Comparison of ENCODE assay signal across 15 mouse cellular contexts in the genomic region with DNA sequence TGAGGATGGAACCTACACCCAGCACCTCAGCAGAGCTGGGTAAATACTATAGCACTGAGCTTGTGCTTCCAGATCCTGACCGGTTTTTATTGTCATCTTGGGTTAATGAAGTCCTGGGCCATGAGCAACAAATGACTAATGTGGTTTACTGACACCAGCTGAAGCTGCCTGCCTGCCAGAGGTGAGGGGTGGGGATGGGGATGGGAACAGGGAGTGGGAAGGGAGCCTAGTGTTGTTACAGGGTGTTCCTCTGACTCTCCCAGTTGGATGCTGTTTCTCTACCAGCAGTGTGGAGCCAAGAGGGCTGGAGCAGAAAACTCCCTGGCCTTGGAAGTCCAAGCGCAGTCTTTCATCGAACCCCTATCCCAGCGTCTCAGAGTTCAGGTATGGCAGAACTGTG. TPM values are rescaled to one million over a fixed set of nuclear protein-coding genes. Genes with fewer than 3 reads are reported as not detected.
DNase-seq lines count a peak whose midpoint lies in the region; ATAC-seq lines count a peak whose summit lies in the region.
"Had no signal": no experiment of that assay in that cellular context is flagged by ENCODE, and none has a peak within 500 bp of the region (broad histone marks: within the 10 kb centered on the region; RNA-seq: fewer than 3 reads in every experiment).

No protein-coding gene starts in this region.

- no peak for ATAC-seq in monocyte, adult 5-6 weeks (replicated peaks; ENCODE audit: insufficient number of reproducible peaks, low FRiP score, low TSS enrichment, poor library complexity, severe bottlenecking)
- ATAC-seq: activated CD4-positive, CD25-positive, alpha-beta regulatory T cell, adult 4 months had no signal

- intact Hi-C loops in heart, postnatal 25 days (cut with DNase I) = no loop called here

- DNase-seq in heart, adult 11 months = peak; percentile 97
- DNase-seq in heart, postnatal 4 days = no peak
- peak; percentile 26 for DNase-seq in 3134 (ENCODE audit: extremely low read depth, insufficient read length, low spot score)
- peak; percentile 71 for DNase-seq in NIH3T3 (ENCODE audit: low read depth)
- DNase-seq in heart, postnatal 25 days (ENCODE audit: low spot score) = peak; percentile 19
- DNase-seq in lung, postnatal 36 days = no peak
- DNase-seq in frontal cortex, postnatal 14 days (ENCODE audit: low spot score in 2 of 2) = no peak
- DNase-seq: adrenal gland, postnatal 14 days; cerebellum, adult 11-12 months; cerebellum, postnatal 14 days; embryo, embryonic 11 days; kidney, adult 11 months; spleen, adult 18-20 months had no signal

RNA-seq across cellular contexts. Expression of gene Card14, which starts 9.2 kb away (rescaled TPM):
- total RNA-seq in heart, postnatal 4 days (2021) = under 1 TPM; 0.16 to 0.21 TPM
- under 1 TPM; 0.08 to 0.10 TPM for total RNA-seq in heart, postnatal 25 days (2021)
- total RNA-seq in monocyte, adult 5-6 weeks (2017) = 0.19 TPM in 1 of 3 replicates, not detected in the others

RNA-seq across cellular contexts. Expression of gene Eif4a3, which starts 16.8 kb away (rescaled TPM):
- total RNA-seq in heart, postnatal 4 days (2021) = 100 to 1,000 TPM; 141 to 154 TPM
- total RNA-seq in heart, postnatal 25 days (2021) = 10 to 100 TPM; 64.8 to 67.6 TPM
- total RNA-seq in monocyte, adult 5-6 weeks (2017) = 130 to 164 TPM (median 159 TPM) in 3 replicates

RNA-seq across cellular contexts. Expression of gene Sgsh, which starts 38.6 kb away (rescaled TPM):
- total RNA-seq in heart, postnatal 4 days (2021) = 1 to 10 TPM; 7.0 to 7.7 TPM
- total RNA-seq in heart, postnatal 25 days (2021) = 1 to 10 TPM; 4.8 to 5.1 TPM
- 15.0 to 19.4 TPM (median 17.0 TPM) in 3 replicates for total RNA-seq in monocyte, adult 5-6 weeks (2017)

RNA-seq across cellular contexts. Expression of gene Slc26a11, which starts 38.6 kb away (rescaled TPM):
- total RNA-seq in heart, postnatal 4 days (2021) = 1 to 10 TPM; 3.0 to 3.9 TPM
- 1 to 10 TPM; 2.3 to 2.8 TPM for total RNA-seq in heart, postnatal 25 days (2021)
- 8.4 to 16.4 TPM (median 13.5 TPM) in 3 replicates for total RNA-seq in monocyte, adult 5-6 weeks (2017)

RNA-seq across cellular contexts. Expression of gene Gaa, which starts 49.0 kb away (rescaled TPM):
- total RNA-seq in heart, postnatal 4 days (2021) = 10 to 100 TPM; 52.1 to 53.2 TPM
- total RNA-seq in heart, postnatal 25 days (2021) = 10 to 100 TPM; 69.6 to 73.2 TPM
- 8.7 to 20.4 TPM (median 12.8 TPM) in 3 replicates for total RNA-seq in monocyte, adult 5-6 weeks (2017)

Comparison
In these comparisons a context has a peak if more than half of its experiments do, and no peak if none do; other contexts are left out.
1. DNase-seq: peak in heart, adult 11 months (single experiment), 3134 (single experiment), NIH3T3 (single experiment) and heart, postnatal 25 days (single experiment); none in heart, postnatal 4 days (single experiment), lung, postnatal 36 days (single experiment) and frontal cortex, postnatal 14 days (0 of 2).